Mouse (Mus musculus) liver, embryonic 11.5 days (tissue): ENCODE data around the gene Arhgef2. TPM values are rescaled to one million over a fixed set of nuclear protein-coding genes. Genes with fewer than 3 reads are reported as not detected.

Experiments used
- ATAC-seq: fragments of 200-750 bp; cut with Nextera tagmentation; replicated peaks from 2 replicates; pipeline ENCODE4 v1.8.0; 2017; ENCODE audit warnings: moderate number of reproducible peaks, mild to moderate bottlenecking, moderate TSS enrichment, moderate library complexity; ENCODE audit not compliant: low FRiP score
- DNase-seq: peaks from one replicate; pipeline ENCODE4 v3.0.0-alpha.2; 2017; ENCODE audit warnings: low spot score
- H3K27ac ChIP-seq: fragments of 300-500 bp; sonication (generic); 2 replicates; pipeline ENCODE4 v1.5.1; 2014; ENCODE audit warnings: mild to moderate bottlenecking, low read depth, low read length, control low read depth
- H3K27me3 ChIP-seq: fragments of 300-500 bp; sonication (generic); replicated peaks from 2 replicates; pipeline ENCODE4 v1.6.1; 2014; ENCODE audit warnings: low read length, mixed read lengths; ENCODE audit not compliant: control insufficient read depth, insufficient read depth
- H3K36me3 ChIP-seq: fragments of 300-500 bp; sonication (generic); 2 replicates; pipeline ENCODE4 v1.6.1; 2014; ENCODE audit warnings: mild to moderate bottlenecking, low read length, moderate library complexity, mixed read lengths; ENCODE audit not compliant: control insufficient read depth, insufficient read depth
- H3K4me1 ChIP-seq: fragments of 300-500 bp; sonication (generic); replicated peaks from 2 replicates; pipeline ENCODE4 v1.6.1; 2014; ENCODE audit warnings: low read length, mixed read lengths; ENCODE audit not compliant: control insufficient read depth, insufficient read depth
- H3K4me2 ChIP-seq: fragments of 300-500 bp; sonication (generic); 2 replicates; pipeline ENCODE4 v1.6.1; 2014; ENCODE audit warnings: mild to moderate bottlenecking, control low read depth, moderate library complexity
- H3K4me3 ChIP-seq: fragments of 300-500 bp; sonication (generic); 2 replicates; pipeline ENCODE4 v1.5.1; 2014; ENCODE audit warnings: low read depth, low read length, control low read depth
- H3K9ac ChIP-seq: fragments of 300-500 bp; sonication (generic); 2 replicates; pipeline ENCODE4 v1.6.1; 2014; ENCODE audit warnings: low read depth, low read length, control low read depth
- H3K9me3 ChIP-seq: fragments of 300-500 bp; sonication (generic); 2 replicates; pipeline ENCODE4 v1.6.1; 2016; ENCODE audit warnings: low read length, inconsistent platforms, mixed read lengths; ENCODE audit not compliant: control insufficient read depth
- WGBS: fragments of 180-500 bp; shearing (Covaris S2); extraction: QIAGEN DNeasy Blood & Tissue Kit; methylation state at CpG from one replicate; pipeline ENCODE4 v1.1.7; 2014; 5-methylcytosine and 5-hydroxymethylcytosine counted together
- polyA plus RNA-seq: library from polyadenylated mRNA; unstranded; fragments of >200 nt; fragmentation: Nextera tagmentation; extraction: Ambion mirVana; gene quantifications from 2 replicates; pipeline ENCODE4 v1.2.1, GENCODE M21; 2014

The Arhgef2 gene
- polyA plus RNA-seq, 1 experiment from 2014 or later, result 66.3 TPM

GRCm38 (mm10) chr3:88635506-88636275, 29.9 kb downstream of the Arhgef2 start:
- H3K9ac ChIP-seq, result no peak overlapping the region
- no peaks in the 10 kb centered on the region for H3K9me3 ChIP-seq
- H3K4me3 ChIP-seq, result no peak overlapping the region
- ATAC-seq (no peak), DNase-seq (no peak)
- H3K36me3 ChIP-seq, result peaks cover 71% of the 10 kb centered on the region
- peaks cover 4% of the 10 kb centered on the region for H3K4me1 ChIP-seq
- H3K27ac ChIP-seq, result no peak overlapping the region
- no peak overlapping the region for H3K4me2 ChIP-seq
- H3K27me3 ChIP-seq, result no peaks in the 10 kb centered on the region
- 93% methylated on average over 19 of the region's 19 CpGs for WGBS

DNA sequence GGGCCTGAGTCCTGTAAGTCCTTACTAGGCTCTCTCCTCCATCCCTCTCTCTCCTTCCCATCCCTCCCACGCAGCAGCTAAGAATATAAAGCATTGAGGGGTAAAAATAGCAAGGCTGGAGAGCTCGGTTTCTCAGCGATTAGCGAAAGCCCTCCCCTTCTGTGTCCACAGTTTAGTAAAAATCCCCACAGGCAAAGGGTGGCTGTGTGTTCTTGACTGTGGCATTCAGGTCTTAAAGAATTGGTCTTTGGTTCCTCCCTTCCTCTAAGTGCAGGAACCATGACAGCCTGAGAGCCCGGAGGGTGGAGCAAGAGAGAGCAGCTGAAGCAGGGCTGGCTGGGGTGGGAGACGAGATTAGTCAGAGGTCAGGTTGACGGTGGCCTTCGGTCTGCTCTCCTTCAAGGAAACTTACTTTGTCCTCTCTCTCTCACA, 30.8 kb downstream of the Arhgef2 start:
- H3K27ac ChIP-seq, result no peak overlapping the region
- H3K4me1 ChIP-seq, result peaks cover 4% of the 10 kb centered on the region
- H3K27me3 ChIP-seq, result no peaks in the 10 kb centered on the region
- no peak overlapping the region for H3K4me3 ChIP-seq
- no peak overlapping the region for H3K9ac ChIP-seq
- no peaks in the 10 kb centered on the region for H3K9me3 ChIP-seq
- peaks cover 69% of the 10 kb centered on the region for H3K36me3 ChIP-seq
- WGBS, result 88% methylated on average over 8 of the region's 8 CpGs
- ATAC-seq, result no peak
- DNase-seq, result no peak
- H3K4me2 ChIP-seq, result no peak overlapping the region

- Histone ChIP-seq H3K9me3 (no peaks in the 10 kb centered on the region), H3K27ac (no peak overlapping the region), H3K27me3 (no peaks in the 10 kb centered on the region), H3K9ac (no peak overlapping the region), H3K4me3 (no peak overlapping the region), H3K4me2 (no peak overlapping the region), H3K36me3 (peaks cover 66% of the 10 kb centered on the region), H3K4me1 (no peaks in the 10 kb centered on the region; the same call in 1 of the 2 replicates)
- no peak for DNase-seq
- WGBS, result 92% methylated on average over 5 of the region's 5 CpGs
- no peak for ATAC-seq
Observed at GRCm38 (mm10) chr3:88637134-88637533, 31.4 kb downstream of the Arhgef2 start.

DNA sequence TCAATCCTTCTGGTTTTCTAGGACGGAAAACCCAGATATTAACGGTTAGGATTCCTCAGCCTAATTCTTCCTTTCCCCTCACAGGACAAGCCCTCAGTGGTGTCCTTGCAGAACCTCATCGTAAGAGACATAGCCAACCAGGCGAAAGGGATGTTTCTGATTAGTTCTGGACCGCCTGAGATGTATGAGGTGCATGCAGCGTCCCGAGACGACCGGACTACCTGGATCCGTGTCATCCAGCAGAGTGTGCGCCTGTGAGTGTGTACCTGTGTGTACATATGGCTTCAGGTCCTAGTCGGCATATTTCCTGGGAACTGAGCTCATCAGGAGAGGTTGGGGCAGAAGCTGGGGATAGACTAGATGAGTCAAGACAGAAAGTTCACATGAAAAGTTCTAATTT, 33.5 kb downstream of the Arhgef2 start:
- Histone ChIP-seq H3K27ac (no peak overlapping the region), H3K27me3 (no peaks in the 10 kb centered on the region), H3K9me3 (no peaks in the 10 kb centered on the region), H3K4me2 (no peak overlapping the region), H3K4me1 (no peaks in the 10 kb centered on the region), H3K4me3 (no peak overlapping the region), H3K9ac (no peak overlapping the region), H3K36me3 (peaks cover 75% of the 10 kb centered on the region)
- WGBS, result 92% methylated on average over 12 of the region's 12 CpGs
- ATAC-seq (no peak), DNase-seq (no peak)

GRCm38 (mm10) chr3:88640676-88641075, 34.9 kb downstream of the Arhgef2 start:
- no peaks in the 10 kb centered on the region for H3K27me3 ChIP-seq
- H3K27ac ChIP-seq, result no peak overlapping the region
- H3K36me3 ChIP-seq, result peaks cover 71% of the 10 kb centered on the region
- DNase-seq (no peak), ATAC-seq (no peak)
- no peaks in the 10 kb centered on the region for H3K4me1 ChIP-seq
- no peak overlapping the region for H3K4me2 ChIP-seq
- no peak overlapping the region for H3K4me3 ChIP-seq
- no peaks in the 10 kb centered on the region for H3K9me3 ChIP-seq
- WGBS, result 71% methylated on average over 1 of the region's 1 CpGs
- no peak overlapping the region for H3K9ac ChIP-seq

DNA sequence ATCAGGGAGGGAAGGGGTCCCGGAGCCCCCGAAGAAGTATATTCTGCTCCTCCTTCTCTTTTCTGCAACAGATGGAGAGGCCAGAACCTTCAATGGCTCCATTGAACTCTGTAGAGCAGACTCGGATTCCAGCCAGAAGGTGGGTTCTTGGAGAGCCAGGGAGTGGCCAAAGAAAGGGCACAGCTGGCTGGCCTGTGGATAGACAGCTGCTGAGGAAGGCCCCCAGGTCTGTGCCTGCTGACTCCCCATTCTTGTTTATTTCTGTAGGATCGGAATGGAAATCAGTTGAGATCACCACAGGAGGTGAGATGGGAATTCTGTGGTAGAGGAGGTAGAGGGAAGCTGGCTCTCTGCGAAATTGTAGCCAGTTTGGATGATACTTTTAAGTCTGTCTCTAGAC, 37.3 kb downstream of the Arhgef2 start:
- no peak for DNase-seq
- 78% methylated on average over 5 of the region's 5 CpGs for WGBS
- Histone ChIP-seq H3K4me2 (no peak overlapping the region), H3K9me3 (no peaks in the 10 kb centered on the region), H3K27ac (no peak overlapping the region), H3K36me3 (peaks cover 71% of the 10 kb centered on the region), H3K27me3 (no peaks in the 10 kb centered on the region), H3K9ac (no peak overlapping the region), H3K4me1 (no peaks in the 10 kb centered on the region), H3K4me3 (no peak overlapping the region)
- no peak for ATAC-seq

GRCm38 (mm10) chr3:88645937-88646336, 40.2 kb downstream of the Arhgef2 start:
- no peak overlapping the region for H3K27ac ChIP-seq
- H3K36me3 ChIP-seq, result peaks cover 55% of the 10 kb centered on the region
- H3K4me2 ChIP-seq, result no peak overlapping the region
- no peak for DNase-seq
- H3K4me3 ChIP-seq, result no peak overlapping the region
- 90% methylated on average over 12 of the region's 12 CpGs for WGBS
- no peaks in the 10 kb centered on the region for H3K27me3 ChIP-seq
- no peaks in the 10 kb centered on the region for H3K4me1 ChIP-seq
- no peak overlapping the region for H3K9ac ChIP-seq
- no peaks in the 10 kb centered on the region for H3K9me3 ChIP-seq
- ATAC-seq, result no peak

DNA sequence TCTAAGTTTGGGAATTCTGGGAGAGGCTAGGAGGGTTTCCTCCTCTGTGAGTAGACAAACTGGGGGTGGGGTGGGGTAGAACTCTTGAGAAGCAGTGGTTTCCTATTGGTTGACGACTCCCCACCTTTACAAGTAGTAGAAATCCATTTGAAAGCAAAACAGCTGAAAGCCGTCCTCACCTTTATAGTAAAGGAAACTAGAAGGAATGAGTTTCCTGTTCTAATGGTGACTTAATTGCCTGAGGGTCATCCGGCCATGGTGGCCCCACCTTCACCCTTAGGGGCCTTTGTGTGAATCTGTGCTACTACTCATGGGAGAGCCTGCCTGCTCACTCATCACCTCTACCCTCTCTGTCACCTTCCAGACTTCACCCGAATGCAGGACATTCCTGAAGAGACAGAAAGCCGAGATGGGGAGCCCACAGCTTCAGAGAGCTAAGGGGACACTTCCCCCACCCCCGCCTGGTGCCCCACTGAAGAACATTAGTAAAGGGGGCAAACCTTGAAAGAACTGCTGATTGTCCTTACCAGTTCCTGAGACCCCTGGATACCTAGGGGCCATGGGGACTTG, 40.7 kb downstream of the Arhgef2 start:
- ATAC-seq (no peak), DNase-seq (no peak)
- Histone ChIP-seq H3K4me2 (no peak overlapping the region), H3K27ac (no peak overlapping the region), H3K27me3 (no peaks in the 10 kb centered on the region), H3K9me3 (no peaks in the 10 kb centered on the region), H3K4me1 (no peaks in the 10 kb centered on the region), H3K36me3 (peaks cover 54% of the 10 kb centered on the region), H3K9ac (no peak overlapping the region), H3K4me3 (no peak overlapping the region)
- WGBS, result 81% methylated on average over 6 of the region's 6 CpGs

GRCm38 (mm10) chr3:88647076-88647475, 41.3 kb downstream of the Arhgef2 start:
- WGBS, result 79% methylated on average over 3 of the region's 3 CpGs
- Histone ChIP-seq H3K4me2 (no peak overlapping the region), H3K4me1 (no peaks in the 10 kb centered on the region), H3K4me3 (no peak overlapping the region), H3K9me3 (no peaks in the 10 kb centered on the region), H3K36me3 (peaks cover 52% of the 10 kb centered on the region), H3K9ac (no peak overlapping the region), H3K27me3 (no peaks in the 10 kb centered on the region), H3K27ac (no peak overlapping the region)
- ATAC-seq, result no peak
- no peak for DNase-seq
